Mouse (Mus musculus) MEL (cell line): ENCODE measurements at regions not wholly inside any gene's neighbourhood (a gene's known extent, or its start where the extent isn't known, plus 50 kb on each side); places are given as distances from the start of the nearest gene placed in this dataset.

ENCODE experiments used
- DNase-seq: peaks from one replicate; pipeline ENCODE4 v3.0.0; 2011; ENCODE audit warnings: low read depth, low spot score
- H3K27ac ChIP-seq: 2 replicates; pipeline ENCODE4 v1.5.1; 2012; ENCODE audit warnings: low read depth, mild to moderate bottlenecking, control low read depth, low read length, moderate library complexity; ENCODE audit not compliant: control insufficient read depth
- H3K27me3 ChIP-seq, 2 experiments: fragments of 150-350 bp in 1 of 2; sonication (generic) in 1 of 2; 2 replicates each; pipeline ENCODE4 v1.6.1; 2012; ENCODE audit warnings: low read length in 2 of 2, mild to moderate bottlenecking in 2 of 2, improper control_type of control experiment in 1 of 2, moderate library complexity in 1 of 2; ENCODE audit not compliant: insufficient read depth in 2 of 2, control insufficient read depth in 1 of 2
- H3K36me3 ChIP-seq, 2 experiments: 2 replicates each; pipeline ENCODE4 v1.6.1; 2012 to 2014; ENCODE audit warnings: low read length in 2 of 2, improper control_type of control experiment in 1 of 2, inconsistent platforms in 1 of 2, mild to moderate bottlenecking in 1 of 2; ENCODE audit not compliant: insufficient read depth in 2 of 2, control insufficient read depth in 1 of 2
- H3K4me1 ChIP-seq, 2 experiments: fragments of 150-350 bp in 1 of 2; sonication (generic) in 1 of 2; 2 replicates each; pipeline ENCODE4 v1.6.1; 2012; ENCODE audit warnings: low read length in 2 of 2, improper control_type of control experiment in 1 of 2, mild to moderate bottlenecking in 1 of 2; ENCODE audit not compliant: insufficient read depth in 2 of 2, control insufficient read depth in 1 of 2
- H3K4me3 ChIP-seq, 2 experiments: fragments of 150-350 bp in 1 of 2; sonication (generic) in 1 of 2; 2 replicates each; pipeline ENCODE4 v1.5.1; 2012; ENCODE audit warnings: low read depth in 2 of 2, low read length in 2 of 2, mild to moderate bottlenecking in 2 of 2, moderate library complexity in 2 of 2, control low read depth in 1 of 2, improper control_type of control experiment in 1 of 2; ENCODE audit not compliant: control insufficient read depth in 1 of 2, insufficient read depth in 1 of 2
- H3K79me2 ChIP-seq: 2 replicates; pipeline ENCODE4 v1.6.1; 2012; ENCODE audit warnings: mild to moderate bottlenecking, low read length, moderate library complexity; ENCODE audit not compliant: control insufficient read depth, poor library complexity, insufficient read depth
- H3K9ac ChIP-seq: 2 replicates; pipeline ENCODE4 v1.6.1; 2012; ENCODE audit warnings: low read depth, mild to moderate bottlenecking, control low read depth, low read length, moderate library complexity; ENCODE audit not compliant: control insufficient read depth, poor library complexity, severe bottlenecking
- H3K9me3 ChIP-seq: fragments of 150-350 bp; sonication (generic); replicated peaks from 2 replicates; pipeline ENCODE4 v1.6.1; 2012; ENCODE audit warnings: mild to moderate bottlenecking, low read length, improper control_type of control experiment, moderate library complexity; ENCODE audit not compliant: insufficient read depth
- BHLHE40 ChIP-seq: IDR thresholded peaks from 2 replicates; pipeline ENCODE4 v1.6.1; 2012; ENCODE audit warnings: low read depth, mild to moderate bottlenecking, inconsistent platforms, low read length, improper control_type of control experiment, borderline replicate concordance
- CTCF ChIP-seq, 3 experiments: IDR thresholded peaks in 2 of 3; conservative IDR thresholded peaks in 1 of 3; 2 replicates each; pipeline ENCODE4 v1.5.1; 2011 to 2012; ENCODE audit warnings: low read length in 3 of 3, low read depth in 2 of 3, mild to moderate bottlenecking in 2 of 3, improper control_type of control experiment in 1 of 3, inconsistent platforms in 1 of 3, mixed read lengths in 1 of 3, moderate library complexity in 1 of 3; ENCODE audit not compliant: control insufficient read depth in 1 of 3, insufficient read depth in 1 of 3, poor library complexity in 1 of 3, severe bottlenecking in 1 of 3
- E2F4 ChIP-seq: IDR thresholded peaks from 2 replicates; pipeline ENCODE4 v1.6.1; 2011; ENCODE audit warnings: low read depth, low read length, improper control_type of control experiment, borderline replicate concordance
- ELF1 ChIP-seq: IDR thresholded peaks from 2 replicates; pipeline ENCODE4 v1.6.1; 2014; ENCODE audit warnings: low read depth, mild to moderate bottlenecking, inconsistent platforms, low read length, improper control_type of control experiment, moderate library complexity
- HCFC1 ChIP-seq: IDR thresholded peaks from 2 replicates; pipeline ENCODE4 v1.6.1; 2012; ENCODE audit warnings: low read depth, mild to moderate bottlenecking, inconsistent platforms, low read length, improper control_type of control experiment, moderate library complexity
- MAX ChIP-seq: IDR thresholded peaks from 2 replicates; pipeline ENCODE4 v1.6.1; 2011; ENCODE audit warnings: low read length, improper control_type of control experiment
- MXI1 ChIP-seq: IDR thresholded peaks from 2 replicates; pipeline ENCODE4 v1.6.1; 2011; ENCODE audit warnings: mild to moderate bottlenecking, low read depth, low read length, improper control_type of control experiment
- MYB ChIP-seq: IDR thresholded peaks from 2 replicates; pipeline ENCODE4 v1.6.1; 2011; ENCODE audit warnings: mild to moderate bottlenecking, low read depth, low read length, improper control_type of control experiment
- POLR2A ChIP-seq, 2 experiments: IDR thresholded peaks; 2 replicates each; pipeline ENCODE4 v1.6.1; 2011 to 2012; ENCODE audit warnings: low read length in 2 of 2, mild to moderate bottlenecking in 2 of 2, control low read depth in 1 of 2, improper control_type of control experiment in 1 of 2, low read depth in 1 of 2, moderate library complexity in 1 of 2; ENCODE audit not compliant: control insufficient read depth in 1 of 2, insufficient read depth in 1 of 2, poor library complexity in 1 of 2
- POLR2AphosphoS2 ChIP-seq: IDR thresholded peaks from 2 replicates; pipeline ENCODE4 v1.6.1; 2011; ENCODE audit warnings: low read length, improper control_type of control experiment
- SIN3A ChIP-seq: IDR thresholded peaks from 2 replicates; pipeline ENCODE4 v1.6.1; 2012; ENCODE audit warnings: low read length, improper control_type of control experiment, inconsistent platforms
- ZMIZ1 ChIP-seq: IDR thresholded peaks from 2 replicates; pipeline ENCODE4 v1.6.1; 2012; ENCODE audit warnings: low read depth, mild to moderate bottlenecking, inconsistent platforms, low read length, improper control_type of control experiment, moderate library complexity

- TF ChIP-seq MXI1: no peak
- H3K9ac ChIP-seq: no peak overlapping the region
- H3K79me2 ChIP-seq: no peaks in the 10 kb centered on the region
- no peaks in the 10 kb centered on the region for H3K36me3 ChIP-seq
- H3K9me3 ChIP-seq: no peaks in the 10 kb centered on the region
- H3K27ac ChIP-seq: no peak overlapping the region
- no peaks in the 10 kb centered on the region for H3K4me1 ChIP-seq
- no peaks in the 10 kb centered on the region for H3K27me3 ChIP-seq
- DNase-seq: no peak
- no peak overlapping the region for H3K4me3 ChIP-seq
Observed at GRCm38 (mm10) chr4:72688842-72689241, 163.6 kb downstream of the Aldoart1 start.

DNA sequence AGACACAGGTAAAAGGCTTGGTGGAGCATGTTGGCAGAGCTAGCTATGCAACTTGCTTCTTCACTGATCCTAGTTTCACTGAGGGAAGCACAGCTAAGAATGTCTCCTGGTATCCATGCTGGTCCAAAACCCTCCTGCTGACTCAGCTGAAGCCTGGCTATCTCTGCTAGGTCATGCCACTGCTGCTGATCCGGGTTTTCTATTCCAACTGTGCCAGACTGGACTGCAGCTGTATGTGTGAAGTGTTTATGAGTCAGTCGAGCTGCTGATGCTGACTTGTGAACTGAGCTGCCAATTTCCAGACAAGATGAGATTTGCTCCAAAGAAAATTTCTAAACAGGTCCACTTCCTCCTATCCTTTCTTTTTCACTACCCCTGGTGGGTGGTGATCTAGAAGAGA lies 178.4 kb downstream of the Aldoart1 start:
- H3K9ac ChIP-seq: no peak overlapping the region
- no peak overlapping the region for H3K4me3 ChIP-seq
- H3K79me2 ChIP-seq: no peaks in the 10 kb centered on the region
- no peaks in the 10 kb centered on the region for H3K36me3 ChIP-seq
- H3K27ac ChIP-seq: no peak overlapping the region
- no peaks in the 10 kb centered on the region for H3K27me3 ChIP-seq
- no peaks in the 10 kb centered on the region for H3K9me3 ChIP-seq
- DNase-seq: no peak
- no peaks in the 10 kb centered on the region for H3K4me1 ChIP-seq
- TF ChIP-seq ZMIZ1: no peak
- TF ChIP-seq MYB: no peak
- no peak for TF ChIP-seq POLR2AphosphoS2
- TF ChIP-seq MAX: no peak
- no peak for TF ChIP-seq ELF1
- no peak for TF ChIP-seq E2F4
- no peak for TF ChIP-seq CTCF (IDR thresholded peaks at IDR 0.05 in 2 of 3, conservative IDR thresholded peaks at IDR 0.05 in 1 of 3; ENCODE audit: control insufficient read depth in 1 of 3, insufficient read depth in 1 of 3, low read depth in 2 of 3, low read length in 3 of 3, poor library complexity in 1 of 3, severe bottlenecking in 1 of 3)

DNA sequence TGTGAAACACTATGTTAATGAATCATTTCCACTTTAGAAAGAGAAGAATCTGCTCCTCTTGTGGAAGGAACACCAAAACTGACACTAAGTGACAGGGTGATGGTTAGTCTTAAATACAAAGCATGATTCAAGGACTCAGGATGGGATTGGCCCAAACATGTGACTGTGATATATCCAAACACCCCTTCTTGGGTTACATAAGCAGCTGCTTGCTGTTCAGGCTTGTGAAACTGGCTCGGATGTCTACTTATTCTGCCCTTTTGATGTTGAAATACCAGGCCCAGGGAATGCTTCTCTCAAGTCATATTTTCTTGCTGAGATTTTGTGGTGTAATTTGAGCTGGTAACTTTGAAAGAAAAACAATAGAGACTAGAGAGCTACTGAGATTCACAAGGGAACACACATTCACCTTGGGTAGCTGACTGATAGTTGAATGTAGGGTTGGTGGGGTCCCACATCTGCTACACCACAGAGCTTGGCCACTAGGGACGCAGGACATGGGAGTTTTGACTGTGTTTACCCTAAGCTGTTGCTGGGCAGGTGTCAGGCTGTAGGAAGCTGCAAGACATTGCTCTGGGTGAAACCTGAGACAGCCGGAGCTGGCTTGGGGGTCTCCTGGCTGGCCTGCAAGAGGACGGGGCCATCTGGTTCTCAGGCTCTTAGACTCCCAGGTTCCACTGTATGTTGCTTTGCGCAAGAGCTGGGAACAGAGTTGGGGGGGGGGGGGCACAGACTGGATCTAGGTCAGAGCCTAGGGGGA lies 180.6 kb downstream of the Aldoart1 start:
- Histone ChIP-seq H3K79me2 (no peaks in the 10 kb centered on the region), H3K27ac (no peak overlapping the region), H3K9me3 (no peaks in the 10 kb centered on the region), H3K4me1 (no peaks in the 10 kb centered on the region), H3K9ac (no peak overlapping the region), H3K4me3 (no peak overlapping the region), H3K27me3 (no peaks in the 10 kb centered on the region), H3K36me3 (no peaks in the 10 kb centered on the region)
- TF ChIP-seq SIN3A: no peak
- no peak for TF ChIP-seq POLR2A (IDR thresholded peaks at IDR 0.05; ENCODE audit: control insufficient read depth in 1 of 2, insufficient read depth in 1 of 2, low read depth in 1 of 2, low read length in 2 of 2, poor library complexity in 1 of 2)
- no peak for TF ChIP-seq BHLHE40
- no peak for TF ChIP-seq HCFC1
- no peak for TF ChIP-seq ELF1
- no peak for DNase-seq
